Mouse (Mus musculus) fat pad, adult 2 months (tissue): ENCODE measurements at regions not wholly inside any gene's neighbourhood (a gene's known extent, or its start where the extent isn't known, plus 50 kb on each side); places are given as distances from the start of the nearest gene placed in this dataset.

Experiments
- DNase-seq: peaks from one replicate; pipeline ENCODE4 v3.0.0-alpha.2; 2011; ENCODE audit warnings: low read depth, low spot score; ENCODE audit errors: extremely low read depth

DNA sequence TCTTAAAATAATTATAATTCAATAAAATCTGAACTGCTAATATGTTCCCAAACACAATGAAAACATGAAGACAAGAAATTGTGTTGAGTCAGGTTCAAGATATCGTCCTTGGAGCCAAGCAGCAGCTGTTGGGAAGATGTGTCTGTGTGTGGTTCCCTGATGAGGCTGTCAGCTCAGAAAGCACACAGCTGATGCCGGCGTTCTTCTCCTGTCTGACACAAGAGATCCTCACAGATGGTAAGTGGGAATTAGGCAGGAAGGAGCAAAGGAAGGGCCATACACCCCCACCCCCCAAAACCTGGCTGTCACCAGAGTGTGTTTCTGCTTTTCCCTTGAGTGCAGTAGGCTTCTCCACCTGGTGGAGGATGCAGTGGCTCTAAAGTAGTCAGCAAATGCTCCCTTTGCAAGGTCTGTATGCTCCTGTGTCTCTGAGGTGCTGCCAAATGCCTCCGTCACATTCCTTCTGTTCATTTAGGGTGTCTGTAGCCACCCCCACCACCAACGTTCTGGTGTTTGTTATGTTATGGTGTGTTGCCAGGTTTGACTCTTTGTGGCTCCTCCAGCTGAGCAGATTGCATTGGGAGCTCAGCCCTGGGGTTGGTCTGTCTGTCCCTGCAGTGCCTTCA is 188.9 kb upstream of the Npy start:
- no peak for DNase-seq

DNA sequence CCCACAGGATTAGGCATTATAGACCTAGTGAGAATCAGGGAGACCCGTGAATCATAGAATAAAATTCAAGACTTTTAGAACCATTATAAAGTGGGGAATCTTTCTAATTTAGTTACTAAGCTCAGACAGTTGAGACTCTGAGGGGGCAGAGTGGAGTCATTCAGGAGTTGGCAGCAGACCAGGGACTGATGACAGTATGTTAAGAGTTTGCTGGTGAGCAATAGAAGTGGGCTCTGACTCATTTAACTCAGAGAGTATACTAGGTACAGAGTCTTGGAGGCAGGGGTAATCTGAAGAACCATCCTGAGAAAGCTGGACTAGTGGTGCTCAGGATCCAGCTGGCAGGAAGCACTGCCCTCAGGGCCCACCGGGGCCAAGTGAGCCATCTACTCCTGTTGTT is 184.9 kb upstream of the Npy start:
- DNase-seq: no peak

DNA sequence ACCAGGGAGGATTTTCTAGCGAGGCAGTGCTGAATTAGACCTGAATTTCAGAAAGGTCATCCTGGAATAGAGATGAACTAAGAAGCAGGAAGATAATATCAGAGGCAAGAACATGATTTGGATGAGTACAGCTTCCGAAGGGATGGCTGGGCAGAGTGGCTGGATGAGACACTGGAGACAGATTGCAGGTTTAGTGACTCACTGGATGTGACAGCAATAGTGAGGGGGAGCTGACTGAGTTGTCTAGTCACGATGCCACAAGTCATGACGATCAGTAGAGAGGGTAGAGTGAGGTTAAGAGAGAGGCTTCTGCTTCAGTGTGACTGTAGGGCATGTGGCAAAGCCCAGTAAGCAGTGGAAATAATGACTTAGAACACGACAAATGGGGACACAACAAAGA is 181.3 kb upstream of the Npy start:
- DNase-seq: no peak

DNA sequence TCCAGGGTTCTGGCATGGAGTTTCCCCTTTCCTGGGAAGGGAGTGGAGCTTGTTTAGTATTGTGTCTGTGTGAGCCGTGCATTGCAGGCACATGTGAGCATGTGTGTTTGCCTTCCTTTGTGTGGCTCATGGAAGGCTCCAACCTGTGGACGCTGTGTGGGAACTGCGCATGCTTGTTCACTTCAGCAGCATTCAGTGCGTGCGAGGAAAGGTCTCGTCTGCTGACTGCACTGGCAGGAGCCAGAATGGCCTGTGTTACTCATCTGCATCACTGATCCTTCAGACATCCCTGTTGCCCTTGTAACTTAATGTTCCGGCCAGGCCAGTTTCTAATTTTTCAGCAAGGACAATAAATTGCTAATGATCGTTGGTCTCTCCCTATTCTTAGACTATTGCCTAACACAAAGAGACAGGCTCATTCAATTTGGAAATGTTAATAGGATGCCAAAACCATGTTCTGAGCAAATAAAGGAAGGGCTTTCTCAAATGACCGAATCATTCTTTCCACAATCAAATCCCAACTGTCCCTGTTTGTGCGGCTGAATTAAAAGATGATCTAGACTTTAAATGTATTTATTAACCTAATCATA is 167.9 kb upstream of the Npy start:
- no peak for DNase-seq

DNA sequence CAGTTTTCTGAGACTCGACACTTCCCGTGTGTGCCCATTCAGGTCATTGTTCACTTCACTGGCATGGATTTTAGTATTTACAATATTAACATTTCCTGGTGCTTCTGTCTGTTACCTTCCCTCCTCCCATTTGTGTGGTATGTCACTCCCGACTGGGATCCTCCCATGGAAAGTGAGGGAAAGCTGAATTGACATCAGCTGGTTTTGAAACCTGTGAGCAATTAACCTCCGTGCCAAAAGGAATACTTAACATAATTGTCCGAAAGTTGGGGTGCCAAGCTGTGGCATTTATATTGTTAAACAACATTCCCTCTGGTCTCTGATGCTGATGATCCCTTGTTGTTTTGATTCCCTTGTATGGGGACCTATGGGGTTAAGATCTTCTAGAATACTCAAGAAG is 167.3 kb upstream of the Npy start:
- DNase-seq: no peak

DNA sequence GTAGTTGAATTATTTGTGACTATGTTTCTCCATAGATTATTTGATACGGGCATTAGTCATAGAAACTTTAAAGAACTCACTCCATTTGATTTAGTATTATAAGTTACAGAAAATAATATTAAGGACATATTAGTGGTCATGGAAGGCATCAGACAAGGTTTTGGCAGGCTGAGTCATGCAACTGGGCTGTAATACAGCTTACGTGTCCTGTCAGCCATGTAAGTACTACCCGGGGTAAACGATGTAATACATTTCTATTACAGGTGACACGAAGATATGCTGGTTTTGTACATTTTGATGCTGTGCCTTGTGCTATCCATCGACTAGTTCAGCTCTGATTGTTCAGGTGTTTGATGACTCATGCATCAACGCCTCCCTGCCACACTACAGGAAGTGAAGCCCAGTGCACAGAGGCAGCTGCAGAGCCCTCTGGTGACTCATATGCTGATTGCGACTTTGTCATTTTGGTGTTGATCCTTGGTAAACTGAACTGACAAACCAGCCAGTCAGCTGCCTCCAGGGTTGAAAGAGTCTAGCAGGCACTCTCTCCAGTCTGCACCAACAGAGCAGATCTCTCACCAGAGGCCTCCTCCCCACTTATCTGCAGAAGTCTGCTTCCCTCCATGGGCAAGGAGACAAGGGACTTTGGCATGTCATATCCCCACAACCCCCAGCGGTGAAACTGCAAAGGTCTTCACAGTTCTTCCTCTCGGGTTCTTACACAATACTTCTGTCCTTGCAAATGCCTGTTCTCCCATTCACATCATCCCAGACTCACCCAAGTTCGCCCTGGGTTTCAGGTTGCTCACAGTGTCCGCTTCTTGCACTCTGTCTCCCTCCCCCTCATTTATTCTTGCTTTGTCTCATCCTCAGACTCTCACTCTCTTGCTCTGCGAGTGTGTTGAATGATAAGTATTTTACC is 165.9 kb upstream of the Npy start:
- no peak for DNase-seq

DNA sequence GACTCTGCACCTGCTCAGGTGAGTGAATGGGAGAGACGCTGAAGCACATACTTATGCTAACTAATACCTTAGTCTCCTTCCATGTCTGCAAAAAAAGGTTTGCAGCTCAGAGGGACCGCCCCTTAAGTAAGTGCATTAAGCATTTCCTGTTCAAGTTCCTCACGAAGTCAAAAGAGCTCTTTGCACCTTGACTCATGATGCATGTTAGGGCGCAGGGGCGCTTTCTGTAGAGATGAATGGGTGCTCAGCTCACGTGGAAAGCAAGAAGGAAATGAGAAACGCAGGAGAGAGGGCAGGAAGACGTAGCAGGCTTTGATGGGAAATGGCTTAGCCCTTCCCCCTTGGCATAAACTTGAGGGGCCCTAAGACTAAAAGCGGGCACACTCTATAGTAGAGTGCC is 164.5 kb upstream of the Npy start:
- no peak for DNase-seq

DNA sequence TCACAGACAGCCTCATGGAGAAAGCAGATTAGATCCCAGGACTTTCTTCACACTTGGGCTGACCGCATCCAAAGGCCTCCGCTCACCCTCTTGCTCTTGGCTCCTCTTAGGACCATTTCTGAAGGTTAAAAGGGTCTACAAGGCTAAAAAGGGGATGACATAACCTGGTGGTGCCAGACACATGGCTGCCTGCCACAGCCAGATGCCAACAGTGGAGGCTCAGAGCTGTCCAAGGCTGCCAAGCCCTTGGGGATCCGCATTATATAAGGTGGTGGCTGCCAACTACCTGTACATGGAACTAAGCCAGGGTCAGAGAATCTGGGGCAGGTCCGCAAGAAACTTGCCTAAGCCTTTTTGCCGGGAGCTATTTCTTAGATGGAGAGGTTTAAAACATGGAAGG is 151.5 kb upstream of the Npy start:
- DNase-seq: peak; percentile 36

DNA sequence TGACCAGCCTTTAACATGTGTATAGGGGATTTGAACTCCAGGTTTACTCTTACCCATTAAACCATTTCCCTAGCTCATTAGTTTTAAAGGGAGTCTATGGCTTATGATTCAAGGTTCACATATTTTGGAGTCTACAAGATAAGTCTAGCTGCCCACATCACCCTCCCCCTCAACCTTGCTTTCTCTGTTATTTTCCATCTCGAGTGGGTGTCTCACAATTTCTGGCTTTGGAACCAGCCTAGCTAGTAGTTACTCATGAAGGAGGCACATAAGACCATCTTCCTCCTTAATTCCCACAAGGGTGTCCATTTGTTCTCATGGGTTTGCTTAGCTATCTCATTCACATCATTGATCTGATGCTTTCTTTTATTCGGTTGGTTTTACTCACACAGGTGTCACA is 150.6 kb upstream of the Npy start:
- DNase-seq: no peak

DNA sequence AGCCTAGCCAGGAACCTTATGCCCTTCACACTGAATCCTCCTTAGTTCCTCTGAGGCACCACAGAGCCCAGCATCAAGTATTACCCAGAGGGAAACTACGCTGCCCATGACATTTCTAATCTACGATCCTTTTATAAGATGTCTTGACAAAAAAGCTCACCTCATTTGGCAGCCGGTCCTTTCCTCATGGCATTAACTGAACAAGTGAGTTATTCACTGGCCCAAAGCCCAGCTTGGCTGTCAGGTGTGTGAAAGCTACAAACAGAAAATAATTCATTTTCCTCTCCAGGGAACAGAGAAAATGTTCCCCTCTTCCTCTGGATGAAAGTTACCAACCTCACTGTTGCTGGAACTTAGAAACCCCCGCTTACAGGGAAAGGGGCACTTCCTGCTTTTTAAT is 135.7 kb upstream of the Npy start:
- DNase-seq: no peak

DNA sequence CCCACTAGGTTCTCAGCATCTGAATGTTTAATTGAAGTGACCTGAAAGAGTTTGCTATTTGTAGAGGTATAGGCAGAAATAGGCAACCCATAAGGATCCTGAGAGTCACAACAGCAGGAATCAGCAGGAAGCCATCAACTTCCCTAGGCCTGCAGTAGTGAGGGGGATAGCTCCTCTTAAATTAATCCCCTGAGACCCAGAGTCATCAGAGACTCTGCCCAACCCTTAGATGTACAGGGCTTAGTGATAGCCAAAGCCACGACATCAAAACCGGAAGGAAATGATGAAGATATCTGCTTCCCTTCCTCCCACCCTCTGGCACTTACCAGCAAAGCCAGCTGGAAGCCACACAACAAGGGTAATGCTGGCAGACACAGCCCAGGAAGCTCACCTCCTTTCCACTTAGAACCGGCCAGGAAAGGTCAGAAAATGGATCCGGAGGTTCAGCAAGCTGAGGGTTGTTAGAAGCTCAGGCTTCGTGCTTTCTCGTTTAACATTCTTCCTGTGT is 130.4 kb upstream of the Npy start:
- DNase-seq: no peak

DNA sequence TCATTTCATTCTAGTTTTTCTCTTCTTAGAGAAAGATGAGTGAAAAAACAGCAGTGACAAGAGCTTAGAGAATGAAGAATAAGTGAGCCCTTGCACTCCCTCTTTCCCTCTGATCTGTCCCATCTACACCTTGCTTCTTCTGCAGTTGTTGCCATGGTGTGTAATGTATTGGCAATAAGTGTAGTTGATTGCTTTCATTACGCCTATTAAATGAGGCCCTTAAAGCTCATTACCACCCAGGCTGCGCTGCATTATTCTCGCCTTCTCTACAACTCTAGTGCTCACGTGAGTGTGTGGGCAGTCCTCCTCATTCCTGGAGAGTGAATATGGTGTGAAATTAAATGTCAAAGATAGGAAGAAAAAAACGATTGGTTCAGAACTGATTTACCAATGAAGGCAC is 127.7 kb upstream of the Npy start:
- no peak for DNase-seq

DNA sequence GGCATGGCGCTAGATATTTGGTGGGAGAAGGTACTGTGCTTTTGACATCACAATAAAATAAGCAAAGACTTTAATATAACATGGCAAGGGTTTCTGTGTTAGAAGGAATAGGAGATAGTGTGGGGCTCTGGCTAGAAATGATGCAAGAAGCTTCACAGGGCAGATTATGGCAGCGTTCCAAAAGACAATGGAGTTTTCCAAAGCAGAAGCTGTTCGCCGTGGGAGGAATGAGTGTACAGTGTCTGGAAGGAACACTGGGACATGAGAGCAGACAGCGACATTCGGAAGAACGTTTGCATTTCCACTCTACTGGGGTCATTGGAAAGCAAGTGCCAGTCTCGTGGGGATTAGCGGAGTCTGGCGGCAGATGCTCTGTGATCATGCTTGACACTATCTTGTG is 125.5 kb upstream of the Npy start:
- DNase-seq: no peak

DNA sequence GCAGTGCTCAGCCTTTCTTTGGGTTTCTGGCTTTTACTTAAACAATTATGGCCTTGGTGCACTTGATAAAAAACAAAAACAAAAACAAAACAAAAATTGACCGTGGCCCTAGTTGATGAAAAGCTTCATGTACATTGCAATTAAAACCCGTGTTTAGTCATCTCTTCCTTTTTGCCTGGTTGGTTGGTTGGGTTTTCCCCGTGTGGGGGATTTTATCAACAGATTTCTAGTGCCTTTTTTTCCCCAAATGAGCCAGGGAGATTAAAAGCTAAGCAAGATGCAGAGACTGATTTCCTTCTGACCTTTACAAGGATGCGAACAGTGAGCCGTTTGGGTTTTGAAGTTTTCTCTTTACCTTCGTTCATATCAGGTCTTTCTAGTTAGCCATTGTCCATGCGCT is 121.1 kb upstream of the Npy start:
- no peak for DNase-seq

DNA sequence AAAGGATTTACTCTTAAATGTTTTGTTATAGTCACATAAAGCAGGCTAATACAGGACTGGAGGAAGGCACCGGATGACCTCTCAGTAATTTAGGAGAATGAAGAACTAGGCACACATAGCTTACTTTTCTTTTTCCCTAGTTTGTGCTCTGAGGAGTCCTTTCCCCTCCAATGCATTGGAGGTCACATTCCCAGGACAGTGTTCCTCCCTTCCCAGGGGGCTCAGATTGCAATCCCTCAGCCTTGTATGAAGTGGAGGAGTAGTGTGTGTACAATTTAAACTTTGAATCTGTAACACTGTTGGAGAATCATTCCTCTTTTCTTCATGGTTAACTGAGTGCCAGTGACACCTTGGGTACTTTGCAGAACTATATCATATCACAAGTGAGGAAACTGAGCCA is 109.5 kb upstream of the Npy start:
- DNase-seq: no peak

DNA sequence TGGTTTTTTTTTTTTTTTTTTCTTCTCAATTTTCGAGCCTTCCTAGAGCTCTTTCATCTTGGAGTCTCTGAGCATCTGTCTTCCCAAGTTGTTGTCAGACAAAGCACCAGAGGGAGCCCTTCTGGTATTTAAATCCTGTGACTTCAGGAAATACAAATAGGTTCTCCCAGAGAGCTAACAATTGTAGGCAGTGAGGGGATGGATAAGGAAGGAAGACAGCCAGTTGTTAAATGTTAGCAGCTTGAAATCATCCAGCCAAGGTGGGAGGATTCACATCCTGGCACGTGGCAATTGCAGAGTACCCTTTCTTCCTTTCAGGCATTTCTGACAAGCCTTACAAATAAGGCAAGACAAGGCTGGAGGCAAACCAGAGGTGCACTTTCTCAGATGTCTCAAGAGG is 106.0 kb upstream of the Npy start:
- DNase-seq: no peak

DNA sequence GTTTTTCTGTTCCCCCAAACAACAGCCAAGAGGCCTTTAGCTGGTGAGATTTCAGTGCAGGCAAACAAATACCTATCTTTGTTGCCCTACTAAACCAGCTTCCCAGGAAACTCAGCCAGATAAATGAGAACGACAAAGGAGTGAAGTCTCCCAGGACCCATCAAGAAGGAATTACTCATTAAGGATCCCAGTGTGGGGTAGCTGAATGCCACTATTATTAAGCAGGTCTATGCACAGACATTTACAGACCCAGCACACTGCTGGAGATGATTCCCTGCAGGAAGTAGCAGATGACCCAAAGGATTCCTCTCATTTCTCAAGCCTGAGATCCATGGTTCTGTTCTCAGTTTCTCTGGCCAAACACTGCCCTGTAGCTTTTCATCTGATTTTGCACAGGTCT is 105.6 kb upstream of the Npy start:
- no peak for DNase-seq

DNA sequence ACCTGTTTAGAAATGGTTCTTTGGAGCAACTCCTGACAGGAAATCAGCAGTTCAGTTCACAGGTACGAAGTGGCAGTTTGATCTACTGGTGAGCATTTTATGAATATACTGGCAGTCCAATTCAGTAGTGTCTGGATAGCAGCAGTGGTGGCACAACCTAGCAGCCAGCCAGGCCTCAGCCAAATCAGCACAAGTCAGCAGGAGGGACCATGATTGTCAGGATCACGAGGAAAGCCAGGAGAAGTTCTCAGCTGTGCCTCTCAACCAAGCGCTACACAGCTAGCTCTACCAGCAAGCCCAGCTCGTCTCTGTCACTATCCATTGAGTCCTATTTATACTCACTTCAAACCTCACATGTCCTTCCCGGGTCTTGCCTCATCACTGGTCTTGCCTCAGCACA is 89.3 kb upstream of the Npy start:
- no peak for DNase-seq

DNA sequence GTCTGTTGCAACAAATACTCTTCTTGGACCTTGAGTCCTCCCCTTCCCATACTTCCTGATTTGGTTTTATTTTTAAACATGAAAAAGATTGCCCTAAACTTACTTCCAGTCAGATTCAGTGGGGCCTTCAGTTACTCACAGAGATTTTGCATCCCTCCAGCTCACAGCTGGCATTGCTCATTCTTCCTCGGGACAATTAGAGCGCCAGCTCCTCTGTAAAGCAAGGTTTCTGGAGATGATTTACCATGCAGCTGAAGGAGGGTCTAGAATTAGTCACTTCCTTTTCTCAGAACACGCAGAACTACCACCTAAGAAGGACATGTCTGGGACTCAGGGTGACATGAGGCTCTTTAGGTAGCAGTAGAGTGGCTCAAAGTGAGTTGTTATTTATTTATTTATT is 79.4 kb upstream of the Npy start:
- DNase-seq: no peak

DNA sequence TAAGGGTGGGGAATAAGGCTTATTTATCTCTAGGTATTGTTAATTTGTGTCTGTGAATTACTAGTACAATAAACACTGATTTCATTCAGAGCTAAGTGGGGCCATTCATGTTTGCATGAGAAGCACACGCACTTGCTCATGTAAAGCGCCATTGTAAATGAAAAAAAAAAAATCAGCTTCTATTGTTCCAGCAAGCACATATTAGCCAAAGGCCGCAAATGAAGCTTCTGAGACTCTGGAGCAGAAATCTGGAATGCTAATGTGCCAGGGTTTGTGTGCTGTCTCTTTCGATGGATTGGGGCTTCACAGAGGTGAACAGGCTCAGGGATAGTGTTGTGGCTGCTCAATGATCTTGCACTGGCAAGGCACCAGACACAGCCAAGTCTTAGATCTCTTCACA is 77.2 kb upstream of the Npy start:
- no peak for DNase-seq

DNA sequence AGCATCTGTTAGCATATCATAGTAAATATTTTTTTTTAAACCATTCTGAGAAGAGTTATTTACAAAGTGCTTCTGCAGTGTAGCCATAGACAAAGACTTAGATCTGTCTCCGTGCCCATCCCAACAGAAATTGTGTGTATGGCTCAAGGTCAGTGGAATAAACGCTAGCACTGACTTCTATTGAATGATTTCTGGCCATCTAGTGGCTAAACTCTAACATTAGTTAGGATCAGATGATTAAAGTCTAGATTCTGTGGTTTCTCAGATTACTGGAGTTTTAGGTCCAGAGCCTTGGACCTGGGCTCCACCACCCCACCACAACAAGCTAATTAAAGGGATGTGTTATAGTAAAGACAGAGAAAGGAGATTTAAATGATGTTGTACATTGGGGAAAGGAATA is 72.0 kb upstream of the Npy start:
- no peak for DNase-seq

DNA sequence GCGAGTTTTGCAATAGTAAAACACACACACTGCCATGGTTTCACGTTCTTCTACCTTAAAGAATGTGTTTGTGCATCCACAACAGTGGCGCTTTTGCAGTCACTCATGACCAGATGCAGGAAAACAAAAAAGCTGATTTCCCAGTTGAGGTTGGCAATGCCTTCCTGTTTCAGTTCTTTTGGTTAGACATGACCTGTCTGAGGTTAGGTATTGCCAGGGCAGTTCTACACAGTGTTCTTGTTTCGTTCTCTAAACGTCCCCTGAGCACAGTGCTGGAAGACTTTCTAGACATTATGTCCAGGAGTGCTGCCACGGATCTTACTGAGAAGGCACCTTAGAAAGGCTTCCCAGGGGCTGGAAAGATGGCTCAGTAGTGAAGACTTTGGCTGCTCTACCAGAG is 62.9 kb upstream of the Npy start:
- DNase-seq: no peak
